Mouse (Mus musculus): ENCODE measurements around the gene Marcksl1.
"Not testable (repeated sequence)": the region's sequence is repeated elsewhere in the genome, so short reads cannot be mapped to it uniquely, and the experiment has no call there.

Gene Marcksl1

DNA sequence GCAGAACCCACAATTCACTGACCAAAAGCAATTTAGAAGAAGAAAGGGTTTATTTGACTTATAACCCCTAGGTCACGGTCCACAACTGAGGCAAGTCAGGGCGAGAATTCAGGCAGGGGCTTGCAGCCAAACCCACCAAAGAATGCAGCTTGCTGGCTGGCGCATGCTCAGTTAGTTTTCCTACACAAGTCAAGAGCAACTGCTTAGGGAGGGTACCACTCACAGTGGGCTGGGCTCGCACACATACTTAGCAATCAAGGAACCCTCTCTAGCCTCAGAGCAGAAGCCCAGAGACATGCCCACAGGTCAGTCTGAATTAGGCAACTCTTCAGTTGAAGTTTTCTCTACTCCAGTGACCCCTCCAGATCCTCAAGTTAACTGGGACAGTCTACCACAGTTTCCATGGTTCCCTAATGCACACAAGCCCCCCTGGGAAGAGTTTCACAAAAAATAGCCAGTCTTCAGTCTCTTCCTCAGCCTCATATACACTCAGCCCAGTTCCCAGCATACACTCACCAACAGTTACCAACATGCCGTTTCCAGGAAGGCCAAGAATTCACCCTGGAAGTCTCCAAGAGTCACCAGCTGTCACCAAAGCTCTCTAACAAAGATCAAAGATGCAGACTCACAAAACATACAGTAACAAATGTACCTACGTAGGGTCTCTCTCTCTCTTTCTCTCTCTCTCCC is 2.5 kb upstream of the Marcksl1 start:
- no peak for DNase-seq

- DNase-seq, result no peak
These were observed 1.8 kb upstream of the Marcksl1 start for GRCm38 (mm10) chr4:129511413-129512096.

DNA sequence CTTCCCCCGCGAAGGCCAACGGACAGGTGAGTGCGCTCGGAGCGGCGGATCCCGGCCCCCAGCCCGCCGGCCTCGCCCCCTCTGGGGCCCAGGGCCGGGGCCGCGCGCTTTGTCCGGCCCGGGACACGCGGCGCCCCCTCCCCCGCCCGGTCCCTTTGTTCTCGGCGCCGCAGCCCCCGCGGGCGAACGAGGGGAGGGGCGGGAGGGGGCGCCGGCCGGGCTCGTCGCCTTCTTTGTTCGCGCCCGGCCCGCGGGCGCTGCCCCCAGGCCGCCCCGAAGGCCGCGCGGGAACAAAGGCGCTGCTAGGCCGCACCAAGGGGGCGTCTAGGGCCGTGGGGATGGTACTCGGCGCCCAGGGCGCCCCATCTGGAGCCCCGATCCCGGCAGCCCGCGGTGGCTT is 510 bp downstream of the Marcksl1 start:
- DNase-seq, result peak in 1 of 2 experiments; percentile 41

GRCm38 (mm10) chr4:129514300-129514898 is 1.0 kb downstream of the Marcksl1 start:
- DNase-seq, result peak; percentile 85 to 89

DNA sequence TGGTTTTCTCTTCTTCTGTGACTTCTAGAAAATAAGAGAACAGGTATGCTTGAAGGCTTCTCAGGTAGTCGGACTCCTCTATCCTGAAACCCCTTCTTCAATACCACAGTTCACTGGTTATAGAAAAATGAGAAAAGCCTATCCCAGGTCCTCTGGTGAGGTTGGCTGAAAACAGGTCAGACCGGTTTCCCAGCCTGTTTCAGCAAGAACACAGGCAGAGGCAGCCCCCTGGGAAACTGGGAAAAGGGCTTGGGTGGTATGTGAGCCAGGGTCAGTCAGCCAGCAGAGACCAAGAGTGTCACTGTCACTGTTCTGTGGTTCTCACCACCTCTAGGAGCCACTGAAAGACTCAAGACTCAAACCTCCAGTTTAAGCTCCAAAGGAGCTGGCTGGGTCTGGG is 3.5 kb downstream of the Marcksl1 start:
- DNase-seq, result peak; percentile 63 to 75

GRCm38 (mm10) chr4:129518519-129518918 is 5.1 kb downstream of the Marcksl1 start:
- DNase-seq, result no peak

GRCm38 (mm10) chr4:129525338-129525737 is 12.0 kb downstream of the Marcksl1 start:
- no peak for DNase-seq

- DNase-seq, result no peak
These were observed 12.5 kb downstream of the Marcksl1 start for GRCm38 (mm10) chr4:129525889-129526288.

- not testable (repeated sequence) for DNase-seq
These were observed 15.5 kb downstream of the Marcksl1 start for GRCm38 (mm10) chr4:129528901-129529300.

DNA sequence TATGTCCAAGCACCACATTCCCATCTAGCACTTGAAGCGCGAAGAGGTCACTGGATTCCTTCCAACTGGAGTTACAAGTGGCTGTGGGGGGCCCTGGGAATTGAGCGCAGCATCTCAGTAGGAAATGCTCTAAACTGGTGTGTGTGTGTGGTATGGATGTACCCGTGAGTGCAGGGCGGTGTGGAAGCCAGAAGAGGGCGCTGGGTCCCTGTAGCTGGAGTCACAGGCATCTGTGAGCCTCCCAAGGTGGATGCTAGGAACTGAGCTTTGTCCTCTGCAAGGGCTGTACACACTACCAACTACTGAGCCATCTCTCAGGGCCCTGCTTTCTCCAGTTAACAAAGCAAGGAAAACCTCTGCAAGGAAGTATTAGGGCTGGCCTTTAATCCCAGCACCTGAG is 26.6 kb downstream of the Marcksl1 start:
- DNase-seq, result peak; percentile 51 to 65

GRCm38 (mm10) chr4:129541868-129542591 is 28.6 kb downstream of the Marcksl1 start:
- peak in 1 of 2 experiments; percentile 35 for DNase-seq

DNA sequence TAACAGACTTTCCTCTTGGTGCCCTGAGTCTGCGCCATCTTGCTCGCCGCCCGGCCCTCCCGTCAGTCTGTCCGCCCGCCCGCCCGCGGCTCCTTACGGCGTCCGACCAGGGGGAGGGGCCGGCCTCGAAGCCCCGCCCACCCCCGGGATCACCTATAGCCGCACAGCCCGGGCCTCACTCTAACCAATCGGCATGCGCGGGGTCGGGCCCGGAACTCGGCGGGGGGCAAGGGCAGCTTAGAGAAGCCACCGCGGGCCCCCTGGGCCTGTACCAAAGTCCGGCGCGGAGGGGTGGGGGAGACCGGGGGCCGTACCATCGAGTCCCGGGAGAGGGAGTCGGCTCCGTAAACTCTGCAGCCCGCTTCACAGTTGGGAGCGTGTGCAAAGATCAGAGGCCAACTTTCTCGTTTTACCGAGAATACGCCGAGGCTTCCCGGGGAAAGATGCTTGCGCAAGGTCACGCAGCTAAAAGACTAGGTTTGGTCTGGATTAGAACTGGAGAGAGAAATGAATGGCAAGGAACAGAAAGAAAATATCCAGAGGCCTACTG is 29.3 kb downstream of the Marcksl1 start, which contains the start of gene Hdac1:
TSS of gene Hdac1 (minus strand) at position 122 of the 550 bp plus-strand sequence.
- peak; percentile 98 to 99 for DNase-seq

- DNase-seq, result no peak
These were observed 30.7 kb downstream of the Marcksl1 start for GRCm38 (mm10) chr4:129544106-129544505.

DNA sequence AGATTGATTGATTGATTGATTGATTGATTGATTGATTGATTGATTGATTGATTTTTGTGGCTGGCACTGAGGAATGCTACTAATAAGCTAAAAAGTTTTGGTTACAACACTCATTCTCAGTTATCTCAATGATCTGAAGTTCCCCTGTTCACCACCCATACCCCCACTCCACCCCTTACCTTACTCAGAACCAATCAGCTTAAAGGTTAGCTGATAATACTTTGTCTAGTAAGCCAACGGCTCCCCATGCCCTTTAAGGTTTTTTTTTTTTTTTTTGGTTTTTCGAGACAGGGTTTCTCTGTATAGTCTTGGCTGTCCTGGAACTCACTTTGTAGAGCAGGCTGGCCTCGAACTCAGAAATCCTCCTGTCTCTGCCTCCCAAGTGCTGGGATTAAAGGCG is 34.2 kb downstream of the Marcksl1 start:
- DNase-seq, result not testable (repeated sequence)

- DNase-seq, result peak; percentile 60 to 64
These were observed 35.9 kb downstream of the Marcksl1 start for GRCm38 (mm10) chr4:129549306-129549705.

GRCm38 (mm10) chr4:129550295-129550694 is 36.9 kb downstream of the Marcksl1 start:
- no peak for DNase-seq

DNA sequence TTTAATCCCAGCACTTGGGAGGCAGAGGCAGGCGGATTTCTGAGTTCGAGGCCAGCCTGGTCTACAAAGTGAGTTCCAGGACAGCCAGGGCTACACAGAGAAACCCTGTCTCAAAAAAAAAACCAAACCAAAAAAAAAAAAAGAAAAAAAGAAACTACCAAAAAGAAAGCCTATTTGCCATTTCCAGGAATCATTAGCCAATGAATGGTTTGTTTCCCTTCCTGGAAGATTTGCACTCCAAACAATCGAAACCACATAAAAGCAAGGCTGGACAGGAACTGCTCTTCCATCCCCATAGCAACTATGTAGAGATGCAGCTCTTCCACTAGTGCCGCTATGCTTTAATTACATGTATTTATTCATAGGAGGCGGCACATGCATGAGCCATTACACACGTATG is 41.1 kb downstream of the Marcksl1 start:
- DNase-seq, result not testable (repeated sequence)

- peak; percentile 78 to 84 for DNase-seq
These were observed 42.1 kb downstream of the Marcksl1 start for GRCm38 (mm10) chr4:129555421-129555861.

DNA sequence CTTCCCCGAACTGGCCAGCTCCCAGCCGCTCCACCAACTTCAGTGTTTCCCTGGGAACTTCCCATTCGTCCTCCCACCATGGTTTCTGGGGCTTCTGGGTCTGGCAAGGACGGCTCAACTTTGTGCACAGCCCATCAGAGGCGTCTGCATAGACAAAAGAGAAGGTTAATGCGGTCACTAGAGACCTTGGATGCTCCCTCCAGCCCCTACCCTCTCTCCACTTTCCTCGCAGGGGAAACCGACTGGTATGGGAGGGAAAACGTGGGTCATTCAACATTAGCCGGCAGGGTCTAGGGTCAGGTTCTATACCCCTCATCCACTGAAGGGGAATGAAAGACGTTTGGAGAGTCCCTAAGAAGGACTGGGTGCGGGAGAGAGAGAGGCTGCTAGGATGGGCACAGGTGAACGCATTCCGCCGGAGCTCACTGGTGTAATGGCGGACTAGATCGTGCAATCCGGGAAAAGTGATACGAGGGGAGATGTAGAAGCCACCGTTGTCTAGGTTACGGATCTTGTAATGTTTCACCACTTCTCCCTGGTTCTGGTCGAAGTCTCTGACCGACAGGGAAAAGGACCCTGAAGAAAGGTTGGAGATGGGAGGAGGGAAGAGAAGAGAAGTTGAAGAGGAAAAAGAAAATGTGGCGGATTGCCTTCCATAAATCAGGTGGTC is 42.6 kb downstream of the Marcksl1 start:
- peak; percentile 39 to 58 for DNase-seq

DNA sequence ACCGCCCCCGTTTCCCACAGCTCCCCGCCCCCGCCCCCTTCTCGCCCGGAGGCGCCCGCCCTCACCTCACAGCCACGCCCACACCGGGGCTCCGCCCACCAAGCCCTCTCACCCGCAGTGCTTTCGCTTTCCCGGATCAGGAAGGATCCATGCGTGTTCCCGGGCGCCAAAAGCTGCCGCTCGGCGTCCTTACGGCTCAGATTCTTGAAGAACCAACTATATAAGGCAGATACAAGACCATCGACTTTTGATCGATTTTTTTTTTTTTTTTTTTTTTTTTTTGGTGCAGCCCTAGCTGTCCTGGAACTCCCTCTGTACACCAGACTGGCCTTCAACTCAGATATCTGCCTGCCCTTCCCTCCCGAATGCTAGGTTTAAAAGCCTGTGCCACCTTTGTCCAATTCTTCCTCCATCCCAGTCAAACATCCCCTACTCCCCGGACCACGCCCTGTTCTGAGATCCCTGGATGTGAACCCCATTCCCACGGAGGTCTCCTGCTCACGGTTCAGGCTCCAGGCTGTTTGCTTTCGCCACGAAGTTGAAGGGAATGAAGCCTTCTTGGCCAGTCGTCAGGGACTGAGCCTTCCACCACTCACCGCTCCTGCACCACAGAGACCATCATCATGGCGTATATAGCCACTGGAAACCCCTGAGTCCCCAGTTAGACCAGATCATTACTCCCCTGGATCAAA is 43.3 kb downstream of the Marcksl1 start:
- peak; percentile 98 for DNase-seq

DNA sequence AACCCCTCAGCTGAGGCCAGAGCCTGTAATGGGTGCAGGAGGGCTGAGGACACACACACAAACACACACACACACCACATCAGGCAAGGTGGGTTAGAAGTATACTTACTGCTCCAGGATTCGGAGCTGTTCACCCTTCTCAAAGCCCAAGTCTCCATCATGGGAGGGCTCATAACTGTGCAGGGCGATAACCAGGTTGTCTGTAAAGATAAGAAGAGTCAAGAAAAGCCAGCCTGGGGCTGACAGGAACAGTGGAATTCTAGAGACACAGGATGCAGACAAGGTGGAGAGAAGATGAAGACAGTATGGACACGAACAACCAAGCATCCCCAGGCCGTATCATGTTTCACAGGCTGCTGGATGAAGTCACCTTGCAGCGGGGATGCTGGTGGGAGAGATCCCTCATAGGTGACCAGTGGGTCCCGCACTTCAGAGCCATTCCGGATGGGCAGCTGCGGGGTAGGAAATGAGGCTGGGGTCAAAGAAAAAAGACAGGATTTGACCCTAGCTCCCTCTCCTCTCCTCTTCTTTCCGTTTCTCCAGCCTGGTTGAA is 44.0 kb downstream of the Marcksl1 start:
- no peak for DNase-seq
